Mouse (Mus musculus): ENCODE measurements around the gene Mrm3.
A peak's percentile ranks its signal among the peaks of the same experiment; 100 is the strongest.

Mrm3 gene

DNA sequence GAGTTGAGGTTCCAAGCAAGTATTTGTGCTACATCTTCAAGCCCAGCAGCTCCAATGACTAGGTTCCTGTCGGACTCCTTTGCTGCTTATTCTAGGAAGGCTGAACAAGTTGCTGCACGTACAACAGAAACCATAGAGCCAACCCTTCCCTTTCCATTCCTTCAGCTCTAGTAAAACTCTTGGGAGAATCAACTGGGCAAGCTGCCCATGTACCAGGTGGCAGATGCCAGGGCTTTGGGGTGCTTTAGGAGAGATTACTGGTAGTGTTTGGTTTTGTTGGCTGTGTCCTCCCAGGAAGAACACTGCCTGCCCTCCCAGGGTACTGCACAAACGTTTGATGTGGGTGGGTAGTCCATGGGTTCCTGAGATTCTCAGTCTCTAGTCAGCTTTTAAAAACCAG, 8.5 kb downstream of the Mrm3 start:
- no peak for DNase-seq (ENCODE audit: low spot score in 2 of 2)

- peak; percentile 74 to 86 for DNase-seq (ENCODE audit: low spot score in 2 of 2)
Measured at GRCm38 (mm10) chr11:76253145-76253917, 9.8 kb downstream of the Mrm3 start.

GRCm38 (mm10) chr11:76253918-76254264, 10.4 kb downstream of the Mrm3 start:
- DNase-seq (ENCODE audit: low spot score in 2 of 2): peak in 1 of 2 experiments; percentile 37

- peak; percentile 49 to 50 for DNase-seq (ENCODE audit: low spot score in 2 of 2)
Measured at GRCm38 (mm10) chr11:76255431-76256001, 12.0 kb downstream of the Mrm3 start.

DNA sequence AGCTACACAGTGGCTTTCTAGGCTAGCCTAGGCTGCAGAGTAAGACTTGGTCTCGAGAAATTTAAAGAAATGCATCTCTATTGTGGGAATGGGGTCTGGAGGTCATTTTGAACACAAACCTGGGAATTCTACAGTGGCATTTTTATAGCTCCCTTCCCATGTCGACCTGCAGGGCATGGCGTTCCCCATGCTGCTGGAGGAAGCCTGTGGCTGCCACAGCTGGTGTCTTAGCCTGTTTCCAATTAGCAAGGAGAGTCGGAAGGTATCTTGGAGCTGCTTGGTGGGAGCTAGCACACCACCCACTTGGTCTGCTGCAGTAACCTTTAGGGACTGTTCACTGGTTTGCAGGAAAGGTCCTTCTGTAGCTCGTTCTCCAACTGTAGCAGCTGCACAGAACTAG, 12.6 kb downstream of the Mrm3 start:
- DNase-seq (ENCODE audit: low spot score in 2 of 2): no peak

DNA sequence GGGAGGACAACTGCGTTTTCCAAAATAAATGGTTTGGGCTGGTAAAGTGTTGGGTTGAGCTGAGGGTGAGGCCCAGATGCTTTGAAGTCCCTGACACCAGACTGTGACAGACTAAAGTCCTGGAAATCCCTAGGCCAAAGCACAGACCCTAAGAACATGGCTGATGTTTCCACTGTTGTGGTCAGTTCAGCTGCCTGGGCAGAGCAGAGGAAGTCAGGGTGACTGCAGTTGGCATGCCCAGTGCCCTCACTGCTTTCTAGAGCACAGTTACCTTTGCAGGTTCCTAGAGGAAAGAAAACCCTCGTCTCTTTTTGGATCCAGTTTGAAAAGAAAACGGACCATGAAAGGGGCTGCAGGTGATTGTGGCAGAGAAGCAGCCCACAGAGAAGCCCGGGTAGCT, 13.9 kb downstream of the Mrm3 start:
- DNase-seq (ENCODE audit: low spot score in 2 of 2): no peak

DNA sequence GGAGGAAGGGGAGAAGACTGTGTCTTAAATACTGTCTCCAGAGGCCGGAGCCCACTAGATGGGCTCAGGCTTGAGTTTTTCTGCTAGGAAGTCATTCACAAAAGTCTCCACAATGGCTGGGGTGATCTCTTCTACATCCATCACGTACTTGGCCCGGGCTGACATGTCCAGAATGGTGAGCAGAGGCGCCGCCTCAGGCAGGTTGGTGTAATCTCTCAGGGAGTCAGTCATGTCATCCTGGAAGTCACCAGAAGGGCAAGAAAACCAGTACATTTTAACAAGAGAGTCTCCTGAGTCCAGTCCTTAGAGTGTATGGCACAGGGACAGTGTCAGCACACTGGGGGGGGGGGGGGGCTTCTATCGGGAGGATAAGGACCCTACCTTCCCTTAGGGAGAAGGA, 15.0 kb downstream of the Mrm3 start:
- DNase-seq (ENCODE audit: low spot score in 2 of 2): no peak

DNA sequence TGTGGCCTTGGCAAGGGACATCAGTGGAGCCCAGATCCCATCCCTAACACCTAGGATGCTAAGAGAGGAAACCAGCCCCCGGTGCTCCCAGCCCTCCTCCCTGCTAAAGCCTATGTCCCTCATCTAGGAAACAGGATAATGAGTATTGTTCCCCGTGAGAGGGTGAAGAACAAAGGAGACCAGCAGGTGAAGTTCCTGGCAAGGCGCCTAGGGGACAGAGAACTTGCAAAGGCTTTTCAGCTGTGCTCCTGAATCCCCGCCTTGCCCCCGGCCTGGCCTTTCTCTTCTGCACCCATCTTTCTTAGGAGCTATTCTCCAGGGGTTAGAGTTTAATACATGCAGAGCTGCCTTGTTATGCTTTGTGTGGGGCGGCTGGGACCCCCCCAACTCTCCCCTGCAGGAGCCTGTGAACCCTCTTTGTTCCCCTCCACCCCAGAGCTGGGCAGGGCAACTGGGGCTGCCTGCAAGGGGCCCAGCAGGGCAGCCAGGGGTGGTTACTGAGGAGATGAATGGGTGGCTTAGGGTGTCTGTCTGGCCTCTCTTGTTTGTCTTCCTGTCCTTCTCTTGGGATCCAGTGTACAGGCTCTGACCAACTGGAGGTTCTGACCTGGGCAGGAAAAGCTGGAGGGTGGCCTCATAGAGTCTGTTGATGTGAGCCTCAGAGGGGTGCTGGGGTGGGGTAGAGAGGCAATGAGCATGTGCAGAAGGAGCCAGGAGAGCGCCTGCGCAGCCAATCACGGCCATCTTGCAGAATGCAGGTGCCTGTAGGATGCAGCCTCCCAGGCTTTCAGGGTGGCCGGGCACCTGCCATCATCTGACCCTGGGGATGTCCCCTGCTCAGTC, 16.9 kb downstream of the Mrm3 start:
- DNase-seq (ENCODE audit: low spot score in 2 of 2): no peak

DNA sequence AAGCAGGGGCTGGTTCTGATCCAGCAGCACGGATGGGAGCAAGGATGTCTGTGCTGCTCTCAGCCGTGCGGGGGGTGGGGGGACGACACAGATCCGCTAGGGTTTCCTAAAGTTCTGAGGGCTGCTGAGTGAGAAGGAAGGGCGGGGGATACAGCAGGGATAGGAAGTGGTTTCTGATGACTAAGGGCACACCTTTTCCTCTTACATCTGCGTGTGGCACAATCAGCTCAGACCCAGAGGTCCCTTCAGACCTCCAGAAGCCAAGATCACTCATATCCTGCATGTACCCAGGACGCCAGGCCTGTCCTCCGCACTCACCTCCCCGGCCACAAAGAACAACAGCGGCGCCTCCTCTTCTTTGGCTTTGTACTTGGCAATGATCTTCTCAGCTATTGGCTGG, 17.7 kb downstream of the Mrm3 start:
- DNase-seq (ENCODE audit: low spot score in 2 of 2): peak; percentile 27 to 50

GRCm38 (mm10) chr11:76262611-76263351, 19.3 kb downstream of the Mrm3 start:
- DNase-seq (ENCODE audit: low spot score in 2 of 2): no peak

DNA sequence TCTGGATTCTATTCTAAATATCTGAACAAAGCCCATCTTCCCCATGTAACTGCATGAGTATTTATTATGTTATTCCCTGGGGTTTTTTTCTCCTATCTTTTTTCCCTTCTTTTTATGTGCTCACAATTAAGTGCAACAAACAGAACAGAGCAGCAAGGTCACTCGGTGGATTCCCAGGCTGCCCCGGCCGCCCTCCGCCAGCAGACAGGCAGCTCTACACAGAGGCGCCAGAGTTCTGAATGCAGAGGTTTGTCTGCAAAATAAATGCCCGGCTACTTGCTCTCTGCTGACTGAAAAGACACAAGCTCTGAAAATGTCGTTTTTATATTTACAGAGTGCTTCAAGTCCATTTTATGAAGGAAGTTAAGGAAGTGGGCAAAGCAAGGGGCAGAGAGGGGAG, 24.0 kb downstream of the Mrm3 start:
- DNase-seq (ENCODE audit: low spot score in 2 of 2): no peak

DNA sequence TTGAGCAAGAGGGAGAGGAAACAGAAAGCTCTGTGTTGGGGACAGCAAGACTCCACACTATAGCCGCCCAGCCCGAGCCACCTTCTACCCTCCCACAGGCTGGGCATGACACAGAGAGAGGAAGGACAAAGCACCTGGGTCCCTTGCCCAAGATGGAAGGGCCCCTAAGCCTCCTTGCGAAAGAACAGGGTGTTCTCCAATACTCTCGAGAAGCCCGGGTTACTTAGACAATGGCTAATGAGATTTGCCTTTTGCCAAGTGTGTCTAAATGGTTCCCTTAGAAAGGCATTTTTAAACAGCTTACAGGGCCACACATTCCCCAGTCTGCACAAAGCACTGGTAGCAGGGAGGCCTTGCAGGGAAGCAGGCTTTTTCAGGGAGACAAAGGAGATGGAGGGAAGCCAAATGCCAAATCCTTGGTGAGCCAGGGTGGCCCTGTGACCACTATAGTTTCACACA, 24.5 kb downstream of the Mrm3 start:
- no peak for DNase-seq (ENCODE audit: low spot score in 2 of 2)

- no peak for DNase-seq (ENCODE audit: low spot score in 2 of 2)
Measured at GRCm38 (mm10) chr11:76268521-76269065, 25.1 kb downstream of the Mrm3 start.

DNA sequence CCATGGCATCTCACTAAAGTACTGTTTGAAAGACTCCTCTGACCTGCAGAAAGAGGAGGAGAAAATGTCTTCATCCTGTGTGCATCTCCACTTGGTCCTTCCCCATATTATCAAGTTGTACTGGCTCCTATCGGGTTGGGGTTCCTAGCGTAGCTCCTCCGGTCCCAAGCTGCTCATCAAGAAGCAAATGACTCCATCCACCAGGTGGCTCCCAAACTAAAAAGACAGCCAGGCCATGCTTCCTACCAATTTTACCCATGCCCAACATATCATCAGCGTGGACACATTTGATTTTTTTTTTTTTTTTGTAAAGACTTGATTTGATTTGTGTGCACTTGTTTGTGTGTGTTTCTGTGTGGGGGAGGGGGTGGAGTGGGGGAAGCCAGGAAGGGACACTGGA, 28.9 kb downstream of the Mrm3 start:
- no peak for DNase-seq (ENCODE audit: low spot score in 2 of 2)

- DNase-seq (ENCODE audit: low spot score in 2 of 2): no peak
Measured at GRCm38 (mm10) chr11:76278960-76279852, 35.7 kb downstream of the Mrm3 start.

GRCm38 (mm10) chr11:76279971-76280370, 36.5 kb downstream of the Mrm3 start:
- no peak for DNase-seq (ENCODE audit: low spot score in 2 of 2)

DNA sequence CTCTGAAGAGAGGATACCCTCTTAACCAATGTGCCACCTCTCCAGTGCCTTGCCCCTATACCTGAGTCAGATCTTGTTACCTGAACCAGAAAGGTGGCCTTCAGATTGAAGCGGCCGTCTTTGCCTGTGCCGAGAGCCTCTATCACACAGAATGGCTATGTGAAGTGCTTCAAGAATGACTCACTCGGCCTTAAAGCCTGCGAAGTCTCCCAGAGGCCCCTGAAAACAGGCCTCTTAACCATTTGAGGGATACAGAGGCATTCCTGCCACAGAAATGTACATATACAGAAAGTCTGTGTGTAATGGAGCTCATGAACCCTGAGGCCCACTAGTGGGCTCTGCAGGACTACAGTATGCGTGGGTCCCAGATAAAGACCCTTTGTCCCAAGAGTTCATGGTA, 40.3 kb downstream of the Mrm3 start:
- DNase-seq (ENCODE audit: low spot score in 2 of 2): no peak

DNA sequence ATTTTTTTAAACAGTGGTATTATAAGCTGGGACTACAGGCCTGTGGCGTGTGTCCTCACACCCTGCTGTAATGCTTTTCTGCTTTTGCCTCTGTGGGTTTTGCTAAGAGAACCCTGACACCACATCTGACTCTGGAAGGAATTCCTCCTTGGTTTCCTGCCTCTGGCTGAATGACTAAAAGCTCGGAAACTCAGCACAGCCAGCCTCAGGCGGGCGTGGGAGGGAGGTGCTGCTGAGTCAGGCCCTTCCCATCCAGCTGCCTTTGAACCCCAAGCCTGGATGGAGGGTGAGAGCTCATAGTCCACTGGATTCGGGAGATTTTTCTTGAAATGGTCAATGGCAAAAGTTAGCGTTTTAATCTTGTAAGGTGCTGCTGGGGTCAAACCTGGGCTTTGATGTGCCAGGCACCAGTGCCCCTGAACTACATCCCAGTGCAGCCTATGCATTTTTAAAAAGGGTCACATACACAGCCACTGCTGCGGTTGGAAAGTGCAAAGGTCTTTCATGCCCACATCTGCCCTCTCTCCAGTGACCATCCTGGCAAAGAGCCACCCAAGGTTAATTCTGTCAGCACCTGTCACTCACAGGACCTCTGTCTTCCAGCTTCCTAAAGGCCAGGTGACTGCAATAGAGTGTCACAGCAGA, 42.0 kb downstream of the Mrm3 start:
- DNase-seq (ENCODE audit: low spot score in 2 of 2): peak; percentile 36 to 39

DNA sequence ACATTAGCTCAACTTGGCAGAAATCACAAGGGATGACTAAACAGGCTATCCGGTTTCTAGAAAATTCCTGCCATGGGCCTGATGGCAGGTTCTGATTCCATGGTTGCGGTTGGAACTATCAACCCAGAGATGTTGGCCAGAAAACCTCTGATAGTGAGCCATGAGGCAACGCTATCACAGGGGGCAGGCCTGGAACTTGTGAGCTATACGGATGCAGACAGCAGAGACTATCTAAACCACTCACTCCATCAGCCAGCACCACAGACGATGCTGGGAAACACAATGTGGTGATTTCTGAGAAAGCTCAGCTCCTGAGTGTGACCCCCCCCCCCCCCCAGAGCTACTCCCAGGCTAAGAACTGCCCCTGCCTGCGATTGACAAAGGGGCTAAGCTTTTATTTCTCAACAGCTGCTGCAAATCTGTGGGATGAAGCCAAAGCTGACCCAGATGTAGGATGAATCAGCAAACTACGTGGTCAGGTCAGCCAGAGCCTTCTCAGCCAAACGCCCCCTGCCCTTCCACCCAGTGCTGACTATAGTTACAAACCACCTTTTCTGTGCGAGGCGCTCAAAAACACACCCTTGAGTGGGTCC, 43.1 kb downstream of the Mrm3 start:
- DNase-seq (ENCODE audit: low spot score in 2 of 2): peak in 1 of 2 experiments; percentile 32

DNA sequence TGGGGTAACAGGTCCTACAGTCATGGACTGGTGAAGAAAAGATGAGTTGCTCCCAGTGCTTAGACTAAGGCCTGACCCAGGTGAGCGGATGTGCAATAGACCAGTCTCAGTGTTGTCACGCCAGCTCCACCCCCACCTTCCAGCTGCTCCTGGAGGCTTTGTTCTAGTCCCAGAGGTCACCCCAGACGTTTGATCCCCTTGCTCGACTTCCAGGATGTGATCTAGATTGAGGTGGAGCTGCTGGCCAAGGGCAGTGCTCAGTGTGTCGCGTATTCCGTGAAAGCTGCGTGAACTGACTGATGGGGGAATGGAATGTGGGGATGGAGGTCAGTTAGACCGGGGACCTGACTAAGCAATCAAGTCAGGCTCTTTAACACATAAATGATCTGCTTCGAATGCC, 43.8 kb downstream of the Mrm3 start:
- no peak for DNase-seq (ENCODE audit: low spot score in 2 of 2)

Data from heart, adult 9 months (tissue).